Mouse (Mus musculus) urinary bladder, postnatal 10 days (tissue): ENCODE results near the gene Ftcd.
A peak's percentile ranks its signal among the peaks of the same experiment; 100 is the strongest.

Source experiments
- DNase-seq: peaks from one replicate; pipeline ENCODE4 v3.0.0; 2022; ENCODE audit warnings: low spot score

Gene Ftcd

DNA sequence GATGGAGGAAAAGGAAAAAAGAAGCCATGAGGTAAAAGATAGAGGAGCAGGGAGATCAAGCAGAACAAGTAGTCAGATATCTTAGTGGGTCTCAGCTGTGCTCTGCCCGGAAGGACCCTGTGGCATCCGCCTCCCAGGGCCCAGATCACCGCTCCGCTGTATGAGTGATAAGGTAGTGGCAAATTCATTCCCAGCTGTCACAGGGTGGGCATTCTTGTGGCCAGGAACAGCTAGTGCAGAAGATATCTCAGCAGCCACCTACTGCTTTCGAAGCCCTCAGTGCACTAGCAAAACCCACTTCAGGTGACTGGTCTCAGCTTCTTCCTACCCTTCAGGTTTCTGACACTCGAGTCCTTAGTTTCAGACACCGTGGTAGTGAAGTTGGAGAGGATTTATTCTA, 37.0 kb downstream of the Ftcd start:
- no peak for DNase-seq

DNA sequence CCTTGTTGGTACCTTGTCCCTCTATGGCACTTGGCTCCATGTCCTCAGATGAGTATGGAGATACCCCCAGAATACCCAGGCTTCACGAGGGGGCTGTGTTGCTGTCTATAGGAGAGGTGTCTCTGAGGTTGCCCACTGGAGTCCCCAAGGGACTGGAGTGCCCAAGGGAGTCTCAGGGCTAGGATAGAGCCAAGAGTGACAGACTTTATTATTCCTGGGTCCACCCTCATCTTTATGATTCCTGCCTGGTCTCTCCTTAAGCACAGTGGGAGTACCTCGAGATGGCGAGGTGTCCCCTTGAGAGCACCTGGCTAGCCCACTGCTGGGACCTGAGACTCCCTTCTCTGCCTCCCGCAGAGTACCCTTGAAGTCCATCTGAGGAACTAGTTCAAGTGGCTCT, 47.0 kb downstream of the Ftcd start:
- no peak for DNase-seq

DNA sequence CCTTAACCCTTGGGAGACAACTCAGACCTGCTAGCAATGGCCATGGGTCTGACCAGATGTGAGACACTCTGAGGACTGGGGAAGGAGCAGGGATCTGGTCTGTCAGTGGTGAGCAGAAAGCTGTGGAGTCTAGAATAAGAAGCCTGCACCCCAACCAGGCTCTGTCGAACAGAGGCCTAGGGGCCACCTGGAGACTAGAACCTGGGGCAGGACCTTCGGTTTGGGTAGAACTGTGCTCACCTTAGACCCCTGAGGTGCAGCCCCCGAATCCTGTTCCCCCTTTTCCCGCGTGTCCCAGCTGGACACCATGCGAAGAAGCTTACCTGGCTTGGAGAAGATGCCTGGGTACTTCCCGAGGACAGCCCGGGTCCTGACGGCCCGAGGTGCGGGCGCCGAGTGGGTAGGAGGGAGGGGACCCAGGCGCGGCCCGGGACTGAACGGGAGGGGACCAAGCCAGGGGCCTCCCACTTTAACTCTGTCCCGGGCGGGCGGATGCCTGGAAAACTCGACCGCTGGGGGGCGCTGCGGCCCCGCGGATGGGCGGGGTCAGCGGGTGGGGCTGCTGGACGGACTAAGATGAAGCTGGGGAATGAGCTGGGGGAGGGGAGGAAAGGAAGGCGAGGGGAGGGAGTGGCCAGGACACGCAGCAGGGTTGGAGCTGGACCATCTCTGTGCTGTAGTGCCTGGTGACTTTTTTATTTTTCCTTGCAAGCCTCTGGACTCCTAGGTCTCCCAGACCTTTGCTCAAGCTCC, 47.7 kb downstream of the Ftcd start, which contains the start of gene Col6a2:
Col6a2 (minus strand) TSS at position 703 of the 753 bp plus-strand sequence.
- peak; percentile 83 for DNase-seq

DNA sequence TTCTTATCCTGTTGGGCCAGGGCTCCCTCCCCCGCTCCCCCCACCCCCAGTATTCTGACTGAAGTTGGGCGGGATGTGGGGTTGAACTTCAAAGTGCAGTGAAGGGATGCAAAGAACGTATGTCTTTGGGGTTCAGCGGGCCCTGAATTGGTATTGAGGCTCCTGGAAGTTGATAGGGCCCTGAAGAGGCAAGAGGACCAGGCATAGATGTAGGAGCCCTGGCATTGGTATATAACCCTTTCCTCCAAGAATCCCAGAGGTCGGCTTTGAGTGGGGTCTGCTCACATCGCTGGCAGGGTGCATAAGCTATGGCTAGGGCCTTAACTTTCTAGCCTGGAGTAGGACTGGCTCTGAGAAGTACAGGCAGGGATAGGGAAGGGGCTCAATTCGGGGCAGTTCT, 48.3 kb downstream of the Ftcd start:
- DNase-seq: no peak

DNA sequence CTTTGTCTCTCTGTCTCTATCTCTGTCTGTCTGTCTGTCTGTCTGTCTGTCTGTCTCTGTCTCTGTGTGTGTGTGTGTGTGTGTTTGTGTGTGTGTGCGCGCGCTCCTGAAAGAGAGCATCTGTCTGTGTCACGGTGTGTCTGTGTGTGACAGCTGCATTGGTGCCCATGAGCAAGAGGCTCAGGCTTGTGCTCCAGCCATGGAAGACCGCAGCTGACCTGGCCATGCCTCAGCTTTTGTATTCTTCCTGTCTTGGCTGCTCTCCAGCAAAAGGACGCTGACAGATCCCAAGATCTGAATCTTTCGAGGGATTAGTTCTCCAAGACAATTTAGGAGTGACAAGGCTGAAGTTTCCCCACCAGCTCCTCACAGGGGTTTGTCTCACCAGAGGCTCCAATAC, 49.5 kb downstream of the Ftcd start:
- no peak for DNase-seq

DNA sequence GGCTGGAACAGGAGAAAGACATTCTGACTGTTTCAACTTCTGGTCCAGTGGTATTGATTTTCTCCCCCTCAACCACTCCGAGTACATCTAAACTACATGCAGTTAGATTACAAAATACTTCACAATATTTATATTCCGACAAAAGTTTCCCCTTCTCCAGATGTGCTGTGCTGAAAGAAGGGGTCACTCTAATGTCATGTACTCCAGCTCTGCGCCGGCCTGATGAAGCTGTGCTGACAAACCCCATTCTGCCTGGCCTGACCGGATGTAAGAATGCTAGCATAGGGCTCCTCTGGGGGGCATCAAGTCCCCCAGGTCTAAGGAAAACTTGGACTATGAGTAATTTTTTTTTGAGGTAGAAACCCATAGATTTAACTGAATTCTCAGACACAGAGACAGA, 52.3 kb downstream of the Ftcd start:
- DNase-seq: no peak

DNA sequence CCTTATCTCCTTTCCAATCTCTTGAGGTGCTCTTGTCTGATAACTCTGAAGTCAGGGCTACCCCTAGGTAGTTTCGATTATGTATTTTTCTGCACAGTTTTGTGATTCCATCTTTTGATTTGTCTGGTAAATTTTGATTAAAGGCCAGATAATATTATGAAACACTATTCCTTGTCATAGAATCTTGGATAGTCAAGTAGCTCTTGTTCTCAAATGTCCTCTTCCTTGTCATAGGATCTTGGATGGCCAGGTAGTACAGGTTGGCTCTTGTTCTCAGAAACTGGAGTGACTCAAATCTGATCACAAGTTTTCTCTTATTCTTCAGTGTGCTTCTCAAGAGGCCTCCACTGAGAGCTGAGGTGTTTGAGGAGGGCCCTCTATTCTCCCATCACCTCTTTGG, 55.2 kb downstream of the Ftcd start:
- DNase-seq: no peak

DNA sequence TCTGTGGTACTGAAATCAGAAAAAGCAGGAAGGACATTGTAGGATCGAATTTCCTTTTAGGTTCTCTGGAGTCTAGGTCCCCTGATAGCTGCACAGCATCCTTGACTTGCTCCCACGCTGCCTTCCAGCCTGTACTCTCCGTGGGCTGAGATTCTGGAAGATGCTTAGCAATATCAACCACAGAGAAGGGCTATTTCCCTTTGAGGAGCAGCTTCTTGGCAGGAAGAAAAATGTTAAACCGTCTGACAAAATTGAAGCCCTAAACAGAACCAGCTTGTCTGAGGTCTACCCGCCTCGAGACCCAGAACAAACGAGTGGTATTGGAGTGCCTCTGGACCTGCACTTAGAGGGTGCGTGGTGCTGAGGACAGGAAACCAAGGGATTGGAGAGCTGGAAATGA, 57.2 kb downstream of the Ftcd start:
- no peak for DNase-seq

DNA sequence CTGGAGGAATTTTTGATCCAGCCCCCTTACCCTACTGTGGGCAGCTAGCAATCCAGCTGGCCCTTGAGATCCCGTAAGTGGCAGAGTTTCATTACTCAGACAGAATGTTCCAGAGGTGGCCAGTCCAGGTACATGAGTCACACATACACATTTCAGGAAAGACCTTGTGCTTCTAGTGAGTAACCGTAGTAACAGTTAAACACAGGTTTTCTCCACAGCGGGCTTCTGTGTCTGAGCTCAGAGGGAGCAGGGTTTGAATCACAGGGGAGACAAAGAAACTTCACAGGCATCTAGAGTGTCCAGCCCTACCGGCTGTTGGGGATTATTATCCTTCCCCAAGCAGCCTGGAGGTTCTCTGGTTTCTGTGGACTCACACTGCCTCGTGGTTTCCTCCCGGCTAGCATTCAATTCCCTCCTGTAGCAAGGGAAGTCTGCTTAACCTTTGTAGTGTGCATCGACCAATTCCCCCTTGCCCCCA, 58.7 kb downstream of the Ftcd start:
- DNase-seq: no peak

DNA sequence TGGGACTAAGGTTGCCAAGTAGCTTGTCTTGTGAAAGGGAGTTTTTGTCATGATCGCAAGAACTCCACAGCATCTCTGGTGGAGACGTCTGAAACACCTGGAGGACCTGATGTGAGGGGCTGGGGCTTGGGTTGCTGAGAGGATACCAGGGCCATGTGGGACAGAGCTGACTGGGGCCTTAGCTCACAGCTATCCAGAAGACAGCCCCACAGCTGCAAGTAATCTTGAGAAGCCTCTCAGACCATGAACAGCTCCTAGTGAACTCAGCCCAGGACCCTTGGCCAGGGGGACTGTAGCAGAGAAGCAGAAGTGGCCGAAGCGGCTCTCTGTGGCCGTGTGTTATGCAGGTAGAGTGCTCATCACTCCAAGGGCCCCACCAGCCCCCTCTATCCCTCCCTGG, 59.1 kb downstream of the Ftcd start:
- DNase-seq: no peak

DNA sequence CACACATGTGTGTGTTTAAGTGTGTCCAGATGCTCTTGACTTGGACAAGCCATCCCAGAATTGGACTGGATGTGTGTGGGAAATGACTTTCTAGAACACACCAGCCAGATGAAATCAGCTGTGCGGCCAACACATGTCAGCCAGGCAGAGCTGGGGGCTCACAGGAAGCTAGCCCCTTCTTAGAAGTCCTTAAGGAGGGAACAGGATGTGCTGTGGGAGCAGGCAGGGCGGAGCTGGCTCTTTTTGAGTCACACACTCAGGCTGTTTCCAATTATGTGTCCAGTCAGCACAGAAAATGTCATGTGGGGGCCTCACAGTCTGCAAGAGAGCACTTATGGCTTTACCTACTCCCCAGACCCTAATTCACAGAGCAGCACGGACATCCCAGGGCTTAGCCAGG, 60.6 kb downstream of the Ftcd start:
- no peak for DNase-seq

DNA sequence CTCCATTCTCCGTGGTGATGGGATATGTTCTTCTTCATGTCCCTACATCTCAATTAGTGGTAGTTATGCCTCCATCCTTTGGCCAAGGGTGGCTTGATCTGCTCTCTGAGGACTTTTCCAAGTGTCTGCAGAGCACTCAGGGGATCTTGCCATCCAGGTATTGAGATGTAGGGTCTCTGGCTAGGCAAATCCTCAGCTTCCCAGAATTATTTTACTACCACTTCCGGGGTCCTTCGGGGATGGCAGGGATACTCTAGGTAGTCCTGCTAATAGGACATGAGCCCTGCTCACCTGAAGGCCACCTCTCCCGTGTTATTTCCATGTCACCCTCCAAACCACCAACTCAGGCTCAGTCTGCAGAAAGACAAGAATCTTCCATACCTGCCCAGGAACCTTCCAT, 61.2 kb downstream of the Ftcd start:
- no peak for DNase-seq
